Mouse (Mus musculus) limb, embryonic 14.5 days (tissue): ENCODE data around the gene Htra3. TPM values are rescaled to one million over a fixed set of nuclear protein-coding genes. Genes with fewer than 3 reads are reported as not detected.

Source experiments
- ATAC-seq: fragments of 200-750 bp; cut with Nextera tagmentation; 2 replicates; pipeline ENCODE4 v1.8.0; 2017; ENCODE audit warnings: low read depth, moderate number of reproducible peaks, moderate TSS enrichment; ENCODE audit not compliant: low FRiP score
- DNase-seq: peaks from one replicate; pipeline ENCODE4 v3.0.0-alpha.2; 2015; ENCODE audit warnings: low spot score
- H3K27ac ChIP-seq: fragments of 300-500 bp; sonication (generic); replicated peaks from 2 replicates; pipeline ENCODE4 v1.5.1; 2014; ENCODE audit warnings: low read depth, mild to moderate bottlenecking, low read length, moderate library complexity, mixed read lengths
- H3K27me3 ChIP-seq: fragments of 300-500 bp; sonication (generic); 2 replicates; pipeline ENCODE4 v1.6.1; 2014; ENCODE audit warnings: low read length, mixed read lengths; ENCODE audit not compliant: control insufficient read depth, insufficient read depth
- H3K36me3 ChIP-seq: fragments of 300-500 bp; sonication (generic); 2 replicates; pipeline ENCODE4 v1.6.1; 2014; ENCODE audit warnings: mild to moderate bottlenecking, low read length, moderate library complexity, mixed read lengths; ENCODE audit not compliant: control insufficient read depth, insufficient read depth
- H3K4me1 ChIP-seq: fragments of 300-500 bp; sonication (generic); 2 replicates; pipeline ENCODE4 v1.6.1; 2014; ENCODE audit warnings: antibody characterized with exemption, low read length, mixed read lengths; ENCODE audit not compliant: control insufficient read depth, insufficient read depth
- H3K4me2 ChIP-seq: fragments of 300-500 bp; sonication (generic); replicated peaks from 2 replicates; pipeline ENCODE4 v1.6.1; 2014; ENCODE audit warnings: low read depth, mild to moderate bottlenecking, low read length, moderate library complexity; ENCODE audit not compliant: severe bottlenecking
- H3K4me3 ChIP-seq: fragments of 300-500 bp; sonication (generic); replicated peaks from 2 replicates; pipeline ENCODE4 v1.5.1; 2014; ENCODE audit warnings: low read length
- H3K9ac ChIP-seq: fragments of 300-500 bp; sonication (generic); 2 replicates; pipeline ENCODE4 v1.6.1; 2014; ENCODE audit warnings: mild to moderate bottlenecking, low read depth, low read length, moderate library complexity; ENCODE audit not compliant: severe bottlenecking
- H3K9me3 ChIP-seq: fragments of 300-500 bp; sonication (generic); 2 replicates; pipeline ENCODE4 v1.6.1; 2016; ENCODE audit warnings: low read length; ENCODE audit not compliant: control insufficient read depth
- POLR2A ChIP-seq: fragments of 200-500 bp; IDR thresholded peaks from 2 replicates; pipeline ENCODE4 v1.8.0; 2012; ENCODE audit warnings: inconsistent platforms, mild to moderate bottlenecking, moderate library complexity, borderline replicate concordance; ENCODE audit not compliant: insufficient read depth, insufficient read length; ENCODE audit errors: extremely low read depth
- WGBS: fragments of 180-500 bp; shearing (Covaris S2); extraction: QIAGEN DNeasy Blood & Tissue Kit; methylation state at CpG from one replicate; pipeline ENCODE4 v1.1.7; 2014; 5-methylcytosine and 5-hydroxymethylcytosine counted together
- polyA plus RNA-seq, 2 experiments: library from polyadenylated mRNA; depleted of rRNA in 1 of 2; stranded (reverse) in 1 of 2; unstranded in 1 of 2; fragments of >200 nt; fragmentation: Nextera tagmentation in 1 of 2; extraction: Ambion mirVana in 1 of 2; gene quantifications; 2 replicates each; pipeline versions ENCODE4 v1.2.1 to v1.2.3; 2012 to 2014

The Htra3 gene
- polyA plus RNA-seq, 2 experiments, result 48.8 to 59.2 TPM

DNA sequence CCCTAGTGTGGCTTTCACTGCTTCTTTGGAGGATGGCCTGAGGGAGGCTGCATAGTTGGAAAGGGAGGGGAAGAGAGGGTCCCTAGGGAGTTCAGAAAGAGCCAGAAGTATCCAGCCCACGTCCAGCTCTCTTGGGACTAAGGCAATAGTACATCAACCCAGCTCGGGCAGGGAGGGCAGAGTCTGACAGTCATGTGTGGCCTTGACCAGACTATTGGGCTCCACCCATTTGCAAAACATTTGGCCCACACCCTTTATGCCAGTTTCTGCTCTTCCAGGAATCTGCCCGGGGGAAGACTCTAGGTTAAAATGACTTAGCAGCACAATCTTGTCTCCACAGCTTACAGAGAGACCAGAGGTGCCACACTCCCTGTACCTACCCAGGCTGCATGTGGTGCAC lies 30.9 kb upstream of the Htra3 start:
- H3K9me3 ChIP-seq, result no peaks in the 10 kb centered on the region
- no peak overlapping the region for H3K9ac ChIP-seq
- no peaks in the 10 kb centered on the region for H3K4me1 ChIP-seq
- H3K4me3 ChIP-seq, result no peak overlapping the region
- no peak for TF ChIP-seq POLR2A
- ATAC-seq (no peak), DNase-seq (no peak)
- H3K4me2 ChIP-seq, result no peak overlapping the region
- H3K27me3 ChIP-seq, result no peaks in the 10 kb centered on the region
- WGBS, result 63% methylated on average over 3 of the region's 3 CpGs
- no peak overlapping the region for H3K27ac ChIP-seq
- H3K36me3 ChIP-seq, result no peaks in the 10 kb centered on the region

DNA sequence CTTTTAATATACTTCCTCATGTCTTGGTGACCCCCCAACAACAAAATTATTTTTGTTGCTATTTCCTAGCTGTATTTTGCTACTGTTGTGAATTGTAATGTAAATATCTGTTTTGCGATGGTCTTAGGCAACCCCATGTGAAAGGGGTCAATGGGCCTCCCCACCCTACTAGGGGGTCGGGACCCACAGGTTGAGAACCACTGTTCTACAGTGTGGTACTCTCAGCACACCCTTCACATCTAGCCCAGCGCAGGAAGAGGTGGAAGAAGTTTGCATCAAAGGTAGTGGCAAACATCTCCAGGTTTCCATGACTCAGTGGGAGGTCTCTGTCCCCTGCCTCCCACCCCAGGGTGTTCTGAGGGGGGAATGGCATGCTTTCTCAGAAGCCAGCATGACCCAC lies 25.8 kb upstream of the Htra3 start:
- TF ChIP-seq POLR2A, result no peak
- no peaks in the 10 kb centered on the region for H3K4me1 ChIP-seq
- 93% methylated on average over 3 of the region's 3 CpGs for WGBS
- H3K9ac ChIP-seq, result no peak overlapping the region
- H3K27me3 ChIP-seq, result no peaks in the 10 kb centered on the region
- no peak overlapping the region for H3K4me3 ChIP-seq
- H3K9me3 ChIP-seq, result no peaks in the 10 kb centered on the region
- H3K4me2 ChIP-seq, result no peak overlapping the region
- DNase-seq (no peak), ATAC-seq (no peak)
- no peak overlapping the region for H3K27ac ChIP-seq
- no peaks in the 10 kb centered on the region for H3K36me3 ChIP-seq

DNA sequence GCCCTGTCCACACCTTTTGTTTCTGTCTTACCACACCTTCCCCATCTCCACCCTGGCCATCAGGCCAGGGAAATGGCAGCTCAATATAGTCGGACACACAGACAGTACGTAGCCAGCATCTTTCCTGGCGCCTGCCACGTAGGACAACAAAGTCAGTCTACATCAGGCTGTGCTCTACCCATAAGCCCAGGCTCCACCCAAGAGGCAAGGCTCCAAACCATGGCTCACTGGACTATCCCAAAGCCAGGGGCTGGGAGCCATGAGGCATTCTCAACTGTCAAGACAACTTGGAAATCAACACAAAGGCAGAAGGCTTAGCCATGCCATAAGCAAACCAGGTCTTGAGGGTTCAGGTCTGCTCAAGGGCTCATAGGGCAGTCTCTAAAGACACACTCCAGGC lies 24.2 kb upstream of the Htra3 start:
- DNase-seq (no peak), ATAC-seq (no peak)
- Histone ChIP-seq H3K4me1 (no peaks in the 10 kb centered on the region), H3K4me2 (no peak overlapping the region), H3K27ac (no peak overlapping the region), H3K4me3 (no peak overlapping the region), H3K9ac (no peak overlapping the region), H3K27me3 (no peaks in the 10 kb centered on the region), H3K9me3 (no peaks in the 10 kb centered on the region), H3K36me3 (no peaks in the 10 kb centered on the region)
- TF ChIP-seq POLR2A, result no peak
- 91% methylated on average over 4 of the region's 4 CpGs for WGBS

DNA sequence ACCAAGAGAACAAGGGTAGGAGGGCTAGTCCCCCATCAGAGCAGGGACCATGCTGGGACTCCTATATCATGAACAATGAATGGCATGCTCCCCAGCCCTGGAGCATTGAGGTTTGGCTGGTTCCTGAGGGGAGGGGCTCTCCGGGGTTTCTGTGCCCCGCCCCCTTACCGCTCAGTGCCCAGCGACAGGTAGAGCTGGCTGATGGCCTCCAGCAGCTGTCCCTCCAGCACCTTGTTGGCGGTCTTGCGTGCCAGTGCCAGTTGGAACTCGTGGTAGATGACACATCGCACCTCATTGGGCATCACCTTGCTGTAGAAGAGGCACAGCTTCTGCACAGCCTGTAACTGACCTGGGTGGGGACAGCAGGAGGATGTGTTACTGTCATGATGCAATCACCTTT lies 23.6 kb upstream of the Htra3 start:
- no peaks in the 10 kb centered on the region for H3K27me3 ChIP-seq
- no peak overlapping the region for H3K9ac ChIP-seq
- no peak for TF ChIP-seq POLR2A
- DNase-seq, result no peak
- no peak overlapping the region for H3K4me2 ChIP-seq
- no peaks in the 10 kb centered on the region for H3K9me3 ChIP-seq
- H3K36me3 ChIP-seq, result no peaks in the 10 kb centered on the region
- no peak overlapping the region for H3K4me3 ChIP-seq
- no peak overlapping the region for H3K27ac ChIP-seq
- no peaks in the 10 kb centered on the region for H3K4me1 ChIP-seq
- 81% methylated on average over 8 of the region's 8 CpGs for WGBS
- ATAC-seq, result no peak

DNA sequence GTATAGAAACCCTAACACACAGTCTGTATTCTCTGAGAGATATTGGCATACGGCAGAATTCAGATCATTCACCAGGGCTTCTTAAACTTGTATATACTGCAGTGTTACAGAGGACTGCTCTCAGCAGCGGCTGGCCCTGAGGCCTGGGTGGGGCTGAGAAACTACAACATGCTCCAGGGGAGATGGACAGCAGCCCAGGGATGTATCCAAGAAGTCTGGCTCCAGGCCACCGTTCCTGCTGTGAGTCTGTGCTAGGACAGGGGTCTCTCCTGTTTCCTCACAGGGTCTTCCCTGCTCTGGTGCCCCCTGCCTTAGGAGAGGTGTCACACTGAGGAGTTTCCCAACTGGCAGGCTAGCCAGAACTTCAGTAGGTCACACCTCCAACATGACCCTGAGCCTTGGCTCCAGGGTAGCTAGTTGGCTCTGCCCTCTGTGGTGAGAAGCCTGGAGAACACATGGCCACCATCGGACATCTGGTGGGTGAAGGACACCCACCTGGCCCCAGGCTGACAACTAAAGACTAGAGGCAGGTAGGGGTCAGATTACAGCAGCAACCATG lies 23.1 kb upstream of the Htra3 start:
- Histone ChIP-seq H3K4me3 (no peak overlapping the region), H3K9ac (no peak overlapping the region), H3K36me3 (no peaks in the 10 kb centered on the region), H3K27me3 (no peaks in the 10 kb centered on the region), H3K4me2 (no peak overlapping the region), H3K9me3 (no peaks in the 10 kb centered on the region), H3K27ac (no peak overlapping the region), H3K4me1 (no peaks in the 10 kb centered on the region)
- TF ChIP-seq POLR2A, result no peak
- WGBS, result 73% methylated on average over 4 of the region's 4 CpGs
- DNase-seq (peak; percentile 20), ATAC-seq (no peak)

DNA sequence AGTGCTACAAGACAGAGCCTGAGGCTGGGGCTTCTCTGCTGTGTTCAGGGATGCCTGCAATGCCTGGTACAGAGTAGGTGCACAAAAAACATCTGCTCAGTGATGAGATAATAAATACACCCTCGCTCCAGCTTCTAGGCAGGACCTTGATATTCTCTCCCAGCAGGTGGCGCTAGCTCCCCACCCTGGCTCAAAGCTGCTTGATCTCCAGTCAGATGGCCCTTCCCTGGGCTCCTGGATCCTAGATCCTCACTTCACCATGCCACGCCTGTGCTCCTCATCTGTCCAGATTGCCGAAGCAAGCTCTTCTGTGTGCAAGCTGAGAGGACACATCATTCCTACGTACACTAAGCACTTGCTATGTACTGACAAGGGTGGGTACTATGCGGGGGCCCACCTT lies 21.5 kb upstream of the Htra3 start:
- WGBS, result 44% methylated on average over 6 of the region's 6 CpGs
- DNase-seq, result peak; percentile 46
- Histone ChIP-seq H3K4me2 (no peak overlapping the region), H3K9me3 (no peaks in the 10 kb centered on the region), H3K36me3 (no peaks in the 10 kb centered on the region), H3K9ac (no peak overlapping the region), H3K4me3 (no peak overlapping the region), H3K4me1 (no peaks in the 10 kb centered on the region), H3K27me3 (no peaks in the 10 kb centered on the region), H3K27ac (no peak overlapping the region)
- TF ChIP-seq POLR2A, result no peak
- no peak for ATAC-seq
